In the genomic region with DNA sequence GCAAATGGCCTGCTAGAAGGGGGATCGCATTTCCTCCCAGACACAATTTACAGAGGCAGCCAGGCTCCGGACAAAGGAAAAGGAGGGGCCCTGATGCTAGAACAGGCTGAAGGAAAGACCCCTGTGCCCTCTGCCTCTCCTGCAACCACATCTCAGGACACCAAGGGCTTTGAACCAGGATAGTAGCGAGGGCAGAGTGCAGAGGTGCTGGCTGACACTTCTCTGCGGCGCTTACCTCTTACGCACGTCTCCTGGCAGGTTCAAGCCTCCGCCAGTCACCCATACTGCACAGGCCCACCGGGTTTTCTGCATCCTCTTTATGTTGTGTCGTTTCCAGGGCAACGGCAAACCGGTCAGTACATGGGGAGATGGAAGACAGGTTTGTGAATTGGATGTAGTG, we compare ENCODE assay signal across 11 mouse cellular contexts. TPM values are rescaled to one million over a fixed set of nuclear protein-coding genes. Genes with fewer than 3 reads are reported as not detected.
DNase-seq lines count a peak whose midpoint lies in the region; ATAC-seq lines count a peak whose summit lies in the region.
"Had no signal": no experiment of that assay in that cellular context is flagged by ENCODE, and none has a peak within 500 bp of the region (broad histone marks: within the 10 kb centered on the region; RNA-seq: fewer than 3 reads in every experiment).

No protein-coding gene starts in this region.

- peak; percentile 46; the same call in 1 of the 2 replicates for ATAC-seq in forebrain, embryonic 12.5 days (ENCODE audit: low FRiP score)
- peak; percentile 66 for ATAC-seq in neural tube, embryonic 13.5 days (ENCODE audit: low read depth)

- no peak overlapping the region for H3K4me2 ChIP-seq in forebrain, embryonic 12.5 days
- H3K4me2 ChIP-seq in neural tube, embryonic 13.5 days: peak overlapping the region; percentile 36

- H3K27me3 ChIP-seq in forebrain, embryonic 12.5 days: no peaks in the 10 kb centered on the region
- no peaks in the 10 kb centered on the region for H3K27me3 ChIP-seq in limb, embryonic 10.5 days (ENCODE audit: low read depth, poor library complexity, severe bottlenecking)
- H3K27me3 ChIP-seq in neural tube, embryonic 13.5 days: no peaks in the 10 kb centered on the region

- peaks cover 8% of the 10 kb centered on the region for H3K4me1 ChIP-seq in forebrain, embryonic 12.5 days
- H3K4me1 ChIP-seq in limb, embryonic 10.5 days: peaks cover 41% of the 10 kb centered on the region
- H3K4me1 ChIP-seq in neural tube, embryonic 13.5 days (replicated peaks): peaks cover 16% of the 10 kb centered on the region

- no peaks in the 10 kb centered on the region for H3K9me3 ChIP-seq in forebrain, embryonic 12.5 days
- H3K9me3 ChIP-seq in limb, embryonic 10.5 days (replicated peaks): no peaks in the 10 kb centered on the region
- no peaks in the 10 kb centered on the region for H3K9me3 ChIP-seq in neural tube, embryonic 13.5 days

- 37% methylated on average over 12 of the region's 12 CpGs for WGBS in forebrain, embryonic 12.5 days
- 40% methylated on average over 12 of the region's 12 CpGs for WGBS in limb, embryonic 10.5 days
- WGBS in neural tube, embryonic 13.5 days: 17% methylated on average over 12 of the region's 12 CpGs

- DNase-seq in kidney, postnatal 4 days: peak; percentile 12 to 31
- DNase-seq in kidney, postnatal 25 days: no peak
- DNase-seq in limb, embryonic 10.5 days (ENCODE audit: low spot score): peak; percentile 65
- no peak for DNase-seq in liver
- no peak for DNase-seq in cerebellum, adult 11 months
- DNase-seq in lung, postnatal 14 days: no peak
- DNase-seq: adrenal gland, postnatal 25 days; heart, postnatal 36 days; left cerebral cortex, postnatal 4 days had no signal

- no peak overlapping the region for H3K27ac ChIP-seq in forebrain, embryonic 12.5 days
- peak overlapping the region; percentile 95 for H3K27ac ChIP-seq in limb, embryonic 10.5 days
- peak overlapping the region; percentile 85 for H3K27ac ChIP-seq in neural tube, embryonic 13.5 days (replicated peaks)

- no peaks in the 10 kb centered on the region for H3K36me3 ChIP-seq in forebrain, embryonic 12.5 days (replicated peaks)
- no peaks in the 10 kb centered on the region for H3K36me3 ChIP-seq in limb, embryonic 10.5 days
- H3K36me3 ChIP-seq in neural tube, embryonic 13.5 days: no peaks in the 10 kb centered on the region

- no peak overlapping the region for H3K4me3 ChIP-seq in forebrain, embryonic 12.5 days (replicated peaks)
- H3K4me3 ChIP-seq in limb, embryonic 10.5 days: peak overlapping the region; percentile 38; the same call in 1 of the 2 replicates
- H3K4me3 ChIP-seq in neural tube, embryonic 13.5 days: no peak overlapping the region

- H3K9ac ChIP-seq in forebrain, embryonic 12.5 days: no peak overlapping the region
- H3K9ac ChIP-seq in neural tube, embryonic 13.5 days: peak overlapping the region; percentile 46

RNA-seq across cellular contexts. Expression of gene Kcna6, which starts 12.0 kb away (rescaled TPM):
- polyA plus RNA-seq in forebrain, embryonic 12.5 days (2016; fragmentation: Nextera tagmentation; extraction: Ambion mirVana): 5.9 and 6.3 TPM in 2 replicates
- 4.3 and 6.8 TPM in 2 replicates for polyA plus RNA-seq in limb, embryonic 10.5 days (2016; fragmentation: Nextera tagmentation; extraction: Ambion mirVana)
- 19.9 and 26.1 TPM in 2 replicates for polyA plus RNA-seq in neural tube, embryonic 13.5 days (2015; fragmentation: Nextera tagmentation; extraction: Ambion mirVana)

Comparison
In these comparisons a context has a peak if more than half of its experiments do, and no peak if none do; other contexts are left out.
1. DNase-seq: peak in kidney, postnatal 4 days (2 of 2) and limb, embryonic 10.5 days (single experiment); none in kidney, postnatal 25 days (0 of 2), liver (single experiment), cerebellum, adult 11 months (single experiment) and lung, postnatal 14 days (single experiment).